Mouse (Mus musculus) ES-Bruce4 (cell line): ENCODE measurements around the gene Nipsnap1.

Source experiments
- CTCF ChIP-seq: IDR thresholded peaks from one replicate; pipeline ENCODE4 v1.8.1; 2011; ENCODE audit warnings: low read depth, low read length
- EP300 ChIP-seq: IDR thresholded peaks from 2 replicates; pipeline ENCODE4 v1.6.1; 2011; ENCODE audit warnings: low read depth, low read length; ENCODE audit not compliant: insufficient read depth

GRCm38 (mm10) chr11:4854181-4854580, 19.6 kb upstream of the Nipsnap1 start:
- TF ChIP-seq CTCF (no peak), EP300 (no peak)
